Mouse (Mus musculus) limb, embryonic 11.5 days (tissue): Measurements from ENCODE around the gene Letmd1. TPM values are rescaled to one million over a fixed set of nuclear protein-coding genes. Genes with fewer than 3 reads are reported as not detected.

Experiments
- ATAC-seq: fragments of 200-750 bp; cut with Nextera tagmentation; 2 replicates; pipeline ENCODE4 v1.8.0; 2017; ENCODE audit warnings: low read depth; ENCODE audit not compliant: insufficient number of reproducible peaks, low FRiP score, low TSS enrichment
- DNase-seq: peaks from one replicate; pipeline ENCODE4 v3.0.0-alpha.2; 2015; ENCODE audit warnings: low spot score
- H3K27ac ChIP-seq: fragments of 300-500 bp; sonication (generic); replicated peaks from 2 replicates; pipeline ENCODE4 v1.5.1; 2014; ENCODE audit warnings: low read depth, mild to moderate bottlenecking, low read length
- H3K27me3 ChIP-seq: fragments of 300-500 bp; sonication (generic); 2 replicates; pipeline ENCODE4 v1.6.1; 2014; ENCODE audit warnings: mild to moderate bottlenecking, low read length, mixed read lengths; ENCODE audit not compliant: control insufficient read depth, insufficient read depth
- H3K36me3 ChIP-seq: fragments of 300-500 bp; sonication (generic); 2 replicates; pipeline ENCODE4 v1.6.1; 2014; ENCODE audit warnings: mild to moderate bottlenecking, low read length, moderate library complexity, mixed read lengths; ENCODE audit not compliant: control insufficient read depth, insufficient read depth
- H3K4me1 ChIP-seq: fragments of 300-500 bp; sonication (generic); 2 replicates; pipeline ENCODE4 v1.6.1; 2014; ENCODE audit warnings: low read length, mixed read lengths; ENCODE audit not compliant: control insufficient read depth, insufficient read depth
- H3K4me2 ChIP-seq: fragments of 300-500 bp; sonication (generic); 2 replicates; pipeline ENCODE4 v1.6.1; 2014; ENCODE audit warnings: low read depth, mild to moderate bottlenecking, moderate library complexity; ENCODE audit not compliant: severe bottlenecking
- H3K4me3 ChIP-seq: fragments of 300-500 bp; sonication (generic); 2 replicates; pipeline ENCODE4 v1.5.1; 2014; ENCODE audit warnings: low read depth, low read length
- H3K9ac ChIP-seq: fragments of 300-500 bp; sonication (generic); 2 replicates; pipeline ENCODE4 v1.6.1; 2014; ENCODE audit warnings: mild to moderate bottlenecking, low read length
- H3K9me3 ChIP-seq: fragments of 300-500 bp; sonication (generic); 2 replicates; pipeline ENCODE4 v1.6.1; 2016; ENCODE audit warnings: low read length; ENCODE audit not compliant: control insufficient read depth
- WGBS: fragments of 180-500 bp; shearing (Covaris S2); extraction: QIAGEN DNeasy Blood & Tissue Kit; methylation state at CpG from one replicate; pipeline ENCODE4 v1.1.7; 2014; 5-methylcytosine and 5-hydroxymethylcytosine counted together
- polyA plus RNA-seq: library from polyadenylated mRNA; unstranded; fragments of >200 nt; fragmentation: Nextera tagmentation; extraction: Ambion mirVana; gene quantifications from 2 replicates; pipeline ENCODE4 v1.2.1, GENCODE M21; 2014

Gene Letmd1
- polyA plus RNA-seq, 1 experiment from 2014 or later, result 31.4 TPM

DNA sequence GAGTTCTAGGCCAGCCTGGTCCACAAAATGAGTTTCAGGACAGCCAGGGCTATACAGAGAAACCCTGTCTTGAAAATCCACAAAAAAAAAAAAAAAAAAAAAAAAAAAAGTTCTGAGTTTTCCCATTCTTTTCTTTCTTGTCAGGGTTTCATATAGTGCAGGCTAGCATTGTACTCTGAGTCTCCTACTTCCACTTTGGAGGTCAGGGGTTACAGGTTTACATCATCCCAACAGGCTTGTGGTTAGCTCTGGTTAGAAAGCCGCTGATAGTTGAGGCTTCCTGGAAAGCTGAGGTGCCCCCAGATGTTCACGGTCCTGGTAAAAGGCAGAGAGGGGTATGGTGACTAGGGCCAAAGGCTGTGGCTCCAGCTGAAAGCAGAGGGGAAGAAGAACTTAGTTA, 21.9 kb upstream of the Letmd1 start:
- no peak for DNase-seq
- H3K9me3 ChIP-seq, result no peaks in the 10 kb centered on the region
- no peaks in the 10 kb centered on the region for H3K27me3 ChIP-seq
- WGBS, result 84% methylated on average over 2 of the region's 2 CpGs
- H3K9ac ChIP-seq, result no peak overlapping the region
- no peak overlapping the region for H3K4me2 ChIP-seq
- no peak for ATAC-seq
- H3K27ac ChIP-seq, result no peak overlapping the region
- no peak overlapping the region for H3K4me3 ChIP-seq
- no peaks in the 10 kb centered on the region for H3K4me1 ChIP-seq
- H3K36me3 ChIP-seq, result no peaks in the 10 kb centered on the region

DNA sequence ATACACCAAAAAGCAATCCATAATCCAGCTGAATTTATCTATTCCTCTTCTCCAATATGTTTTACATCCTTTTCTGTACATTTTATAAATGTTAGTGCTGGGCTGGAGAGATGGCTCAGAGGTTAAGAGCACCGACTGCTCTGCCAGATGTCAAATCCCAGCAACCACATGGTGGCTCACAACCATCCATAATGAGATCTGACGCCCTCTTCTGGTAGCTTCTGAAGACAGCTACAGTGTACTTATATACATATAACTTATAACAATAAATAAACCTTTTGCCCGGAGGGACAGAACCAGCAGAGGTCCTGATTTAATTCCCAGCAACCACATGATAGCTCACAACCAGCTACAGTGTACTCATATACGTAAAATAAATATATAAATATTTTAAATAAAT, 20.3 kb upstream of the Letmd1 start:
- ATAC-seq, result no peak
- H3K27me3 ChIP-seq, result no peaks in the 10 kb centered on the region
- H3K4me2 ChIP-seq, result no peak overlapping the region
- no peaks in the 10 kb centered on the region for H3K36me3 ChIP-seq
- no peak for DNase-seq
- no peak overlapping the region for H3K4me3 ChIP-seq
- no peaks in the 10 kb centered on the region for H3K9me3 ChIP-seq
- no peaks in the 10 kb centered on the region for H3K4me1 ChIP-seq
- no peak overlapping the region for H3K9ac ChIP-seq
- WGBS, result 74% methylated on average over 4 of the region's 4 CpGs
- H3K27ac ChIP-seq, result no peak overlapping the region

DNA sequence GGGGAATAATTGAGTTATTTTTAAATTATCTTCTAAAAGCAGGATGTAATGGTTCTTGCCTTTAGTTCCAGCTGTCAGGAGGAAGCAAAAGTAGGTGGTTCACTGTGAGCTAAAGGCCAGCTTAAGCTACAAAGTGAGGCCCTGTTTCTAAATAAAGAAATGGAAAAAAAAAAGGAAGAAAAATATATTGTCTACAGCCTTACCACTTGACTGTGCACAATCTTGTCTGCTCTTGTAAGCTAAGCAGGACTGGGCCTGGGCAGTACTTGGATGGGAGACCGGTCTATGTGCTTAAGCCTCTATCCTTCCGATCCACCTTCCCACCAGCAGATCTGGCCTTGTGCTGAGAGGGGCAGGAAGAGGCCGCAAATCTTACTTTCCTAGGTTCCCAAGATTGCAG, 19.3 kb upstream of the Letmd1 start:
- WGBS, result 83% methylated on average over 3 of the region's 3 CpGs
- no peak overlapping the region for H3K4me2 ChIP-seq
- ATAC-seq, result no peak
- no peaks in the 10 kb centered on the region for H3K27me3 ChIP-seq
- no peak for DNase-seq
- H3K4me3 ChIP-seq, result no peak overlapping the region
- H3K4me1 ChIP-seq, result no peaks in the 10 kb centered on the region
- H3K9ac ChIP-seq, result no peak overlapping the region
- no peaks in the 10 kb centered on the region for H3K36me3 ChIP-seq
- no peaks in the 10 kb centered on the region for H3K9me3 ChIP-seq
- H3K27ac ChIP-seq, result no peak overlapping the region

DNA sequence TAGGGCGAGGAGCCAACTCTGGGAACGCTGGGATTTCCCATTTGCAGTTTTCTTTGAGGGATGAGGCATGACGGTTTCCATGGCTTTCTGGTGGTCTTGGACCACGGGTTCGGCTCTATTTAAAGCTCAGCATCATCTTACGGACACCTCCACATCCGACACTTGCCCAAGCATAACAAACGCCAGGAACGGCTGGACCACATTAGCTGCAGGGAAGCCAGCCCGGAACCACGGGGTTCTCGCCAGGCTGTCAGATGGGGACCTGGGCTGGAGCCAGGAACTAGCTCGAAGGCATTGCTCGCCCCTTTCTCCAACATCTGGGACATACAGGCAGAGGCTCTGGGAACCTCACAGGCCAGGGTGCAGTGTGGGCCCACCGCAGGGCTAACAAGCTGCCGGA, 17.6 kb upstream of the Letmd1 start:
- no peak overlapping the region for H3K4me3 ChIP-seq
- WGBS, result 72% methylated on average over 16 of the region's 16 CpGs
- no peaks in the 10 kb centered on the region for H3K27me3 ChIP-seq
- DNase-seq (no peak), ATAC-seq (no peak)
- no peak overlapping the region for H3K27ac ChIP-seq
- no peaks in the 10 kb centered on the region for H3K9me3 ChIP-seq
- no peaks in the 10 kb centered on the region for H3K4me1 ChIP-seq
- H3K36me3 ChIP-seq, result no peaks in the 10 kb centered on the region
- H3K9ac ChIP-seq, result no peak overlapping the region
- H3K4me2 ChIP-seq, result no peak overlapping the region

DNA sequence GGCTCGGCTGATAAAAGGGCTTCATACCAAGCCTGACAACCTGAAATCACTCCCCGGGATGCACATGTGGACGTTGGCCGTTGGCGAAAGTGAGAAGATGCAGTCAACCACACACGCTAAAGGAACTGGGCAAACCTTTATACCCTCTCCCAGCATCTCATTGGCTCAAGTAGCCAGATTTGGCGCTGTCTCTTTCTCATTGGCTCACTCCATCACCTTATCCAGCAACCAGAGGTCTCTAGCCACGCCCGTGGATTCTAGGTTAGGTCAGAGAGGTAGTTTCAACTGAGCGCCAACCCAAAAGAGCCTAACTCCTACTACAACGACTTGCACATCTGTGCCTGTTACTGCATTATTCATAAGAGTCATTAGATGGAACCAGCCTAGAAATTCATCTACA, 16.3 kb upstream of the Letmd1 start:
- Histone ChIP-seq H3K27ac (no peak overlapping the region), H3K27me3 (no peaks in the 10 kb centered on the region), H3K4me1 (no peaks in the 10 kb centered on the region), H3K36me3 (no peaks in the 10 kb centered on the region), H3K4me3 (no peak overlapping the region), H3K9me3 (no peaks in the 10 kb centered on the region), H3K9ac (no peak overlapping the region), H3K4me2 (no peak overlapping the region)
- ATAC-seq, result no peak
- WGBS, result 85% methylated on average over 11 of the region's 11 CpGs
- DNase-seq, result no peak

DNA sequence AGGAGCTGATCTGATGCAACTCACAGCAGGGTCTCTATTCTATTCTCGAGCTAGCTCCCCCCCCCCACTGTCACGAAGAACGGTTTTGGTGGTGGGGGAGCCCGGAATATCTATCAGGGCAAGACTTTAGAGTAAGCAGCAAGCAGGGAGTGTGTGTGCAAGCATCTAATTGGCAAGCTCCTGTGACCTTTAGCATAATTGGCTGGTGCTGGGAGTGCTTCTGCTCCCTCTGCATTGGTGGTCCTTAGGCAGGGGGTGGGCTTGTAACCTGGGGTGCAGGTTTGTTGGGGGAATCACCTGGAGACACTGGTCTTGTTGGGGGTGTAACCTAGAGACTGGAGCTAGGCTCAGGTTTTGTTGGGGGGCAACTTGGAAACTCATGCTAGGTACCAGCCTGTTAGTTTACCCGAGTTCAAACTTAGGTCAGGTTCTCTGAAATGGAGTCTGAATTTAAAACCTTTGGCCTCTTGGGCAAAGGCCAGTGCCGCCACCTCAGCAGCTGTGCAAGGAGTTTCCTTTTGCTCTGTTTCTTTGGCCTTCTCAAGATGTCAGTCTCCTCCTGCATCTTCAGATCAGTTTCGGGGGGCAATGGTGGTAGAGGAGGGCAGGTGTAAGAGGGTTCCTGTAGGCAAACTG, 12.3 kb upstream of the Letmd1 start:
- Histone ChIP-seq H3K9me3 (no peaks in the 10 kb centered on the region), H3K27me3 (0 out of 2 replicates have a peak, but pooled peaks cover 4% of the 10 kb centered on the region), H3K9ac (no peak overlapping the region), H3K4me1 (no peaks in the 10 kb centered on the region), H3K27ac (no peak overlapping the region), H3K36me3 (no peaks in the 10 kb centered on the region), H3K4me3 (no peak overlapping the region), H3K4me2 (no peak overlapping the region)
- DNase-seq (no peak), ATAC-seq (no peak)
- WGBS, result 69% methylated on average over 7 of the region's 7 CpGs

DNA sequence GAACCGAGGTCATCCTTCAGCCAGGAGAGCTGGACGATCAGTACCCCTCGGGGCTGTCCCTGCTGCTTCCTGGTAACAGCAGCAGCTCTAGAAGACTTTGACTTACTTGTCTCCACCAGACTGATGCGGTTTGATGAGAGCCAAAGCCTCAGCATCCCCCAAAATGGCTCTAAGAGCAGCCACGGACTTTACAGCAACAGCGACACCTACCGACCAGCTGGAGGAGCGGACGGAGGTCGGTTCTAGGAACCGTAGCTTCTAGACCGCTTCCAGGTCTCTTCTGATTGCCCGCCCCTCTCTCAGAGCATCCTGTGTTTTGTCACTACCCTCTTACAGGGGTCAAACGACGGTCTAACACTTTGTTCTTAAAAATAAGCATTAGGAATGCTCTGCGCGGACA, 11.5 kb upstream of the Letmd1 start:
- no peaks in the 10 kb centered on the region for H3K4me1 ChIP-seq
- H3K36me3 ChIP-seq, result no peaks in the 10 kb centered on the region
- H3K27ac ChIP-seq, result no peak overlapping the region
- no peaks in the 10 kb centered on the region for H3K9me3 ChIP-seq
- H3K9ac ChIP-seq, result no peak overlapping the region
- no peak overlapping the region for H3K4me3 ChIP-seq
- DNase-seq (peak; percentile 91), ATAC-seq (no peak)
- H3K4me2 ChIP-seq, result no peak overlapping the region
- 0 out of 2 replicates have a peak, but pooled peaks cover 4% of the 10 kb centered on the region for H3K27me3 ChIP-seq
- 9% methylated on average over 17 of the region's 17 CpGs for WGBS

DNA sequence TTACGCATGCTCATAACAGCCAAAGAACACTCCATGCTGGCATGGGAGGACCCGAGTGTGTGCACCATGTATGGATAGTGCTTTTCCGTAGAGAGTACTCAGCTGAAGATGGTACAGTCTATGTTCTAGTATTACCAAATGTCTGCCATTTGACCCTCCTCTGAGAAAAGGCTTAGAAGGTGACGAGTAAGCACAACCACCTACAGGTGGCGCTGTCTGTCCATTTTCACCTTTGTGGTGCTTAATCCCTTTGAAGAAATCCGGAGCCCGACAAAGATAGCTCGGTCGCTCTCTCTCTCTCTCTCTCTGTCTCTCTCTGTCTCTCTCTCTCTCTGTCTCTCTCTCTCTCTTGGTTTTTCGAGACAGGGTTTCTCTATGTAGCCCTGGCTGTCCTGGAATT, 10.8 kb upstream of the Letmd1 start:
- ATAC-seq (no peak), DNase-seq (peak; percentile 64)
- no peak overlapping the region for H3K9ac ChIP-seq
- H3K27ac ChIP-seq, result no peak overlapping the region
- no peaks in the 10 kb centered on the region for H3K4me1 ChIP-seq
- no peaks in the 10 kb centered on the region for H3K9me3 ChIP-seq
- H3K27me3 ChIP-seq, result 0 out of 2 replicates have a peak, but pooled peaks cover 4% of the 10 kb centered on the region
- no peak overlapping the region for H3K4me2 ChIP-seq
- no peak overlapping the region for H3K4me3 ChIP-seq
- H3K36me3 ChIP-seq, result no peaks in the 10 kb centered on the region
- 56% methylated on average over 10 of the region's 10 CpGs for WGBS

DNA sequence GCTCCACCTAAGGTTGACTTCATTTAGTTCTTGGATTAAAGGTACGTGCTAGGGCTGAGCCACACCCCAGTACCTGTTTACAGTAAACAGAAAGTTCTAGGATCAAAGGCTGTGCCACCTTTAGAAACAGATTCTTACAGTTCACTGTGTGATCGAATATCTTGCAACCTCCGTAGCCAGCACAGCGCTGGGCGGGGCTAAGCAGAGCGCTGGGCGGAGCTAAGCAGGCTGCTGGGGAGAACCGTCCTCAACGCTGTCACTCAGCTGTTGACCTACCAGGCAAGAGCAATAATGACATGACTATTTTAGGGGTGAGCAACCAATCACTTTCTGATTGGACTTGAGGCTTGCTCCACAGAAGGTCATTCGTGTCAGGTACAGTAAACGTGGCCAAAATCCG, 7.9 kb upstream of the Letmd1 start:
- no peak overlapping the region for H3K4me3 ChIP-seq
- DNase-seq (peak; percentile 49), ATAC-seq (no peak)
- H3K9ac ChIP-seq, result peak overlapping the region; percentile 12; the same call in 1 of the 2 replicates
- H3K4me2 ChIP-seq, result peak overlapping the region; percentile 36; the same call in 1 of the 2 replicates
- no peaks in the 10 kb centered on the region for H3K36me3 ChIP-seq
- no peaks in the 10 kb centered on the region for H3K4me1 ChIP-seq
- 0 out of 2 replicates have a peak, but pooled peaks cover 4% of the 10 kb centered on the region for H3K27me3 ChIP-seq
- H3K27ac ChIP-seq, result no peak overlapping the region
- 9% methylated on average over 12 of the region's 12 CpGs for WGBS
- no peaks in the 10 kb centered on the region for H3K9me3 ChIP-seq
